Mouse (Mus musculus): Measurements from ENCODE around the gene Cracr2a. TPM values are rescaled to one million over a fixed set of nuclear protein-coding genes. Genes with fewer than 3 reads are reported as not detected.
"Not testable (repeated sequence)": the region's sequence is repeated elsewhere in the genome, so short reads cannot be mapped to it uniquely, and the experiment has no call there.

Cracr2a gene
- polyA plus RNA-seq (2016; fragmentation: Nextera tagmentation; extraction: Ambion mirVana), result 0.85 and 1.6 TPM in 2 replicates

GRCm38 (mm10) chr6:127561231-127562020 is at the start of gene Cracr2a:
Gene Cracr2a, plus strand, starts transcription at chr6:127561338.
- H3K9me3 ChIP-seq (replicated peaks), result no peaks in the 10 kb centered on the region
- peak within 1 kb of the TSS; percentile 59 for H3K9ac ChIP-seq
- WGBS, result under 1% methylated on average over 22 of the region's 22 CpGs
- peak within 1 kb of the TSS; percentile 39 for H3K4me3 ChIP-seq
- H3K4me2 ChIP-seq (replicated peaks), result peak within 1 kb of the TSS; percentile 84
- 0 out of 2 replicates have a peak, but pooled peaks cover 4% of the 10 kb centered on the region for H3K27me3 ChIP-seq
- peak; percentile 83 for ATAC-seq (ENCODE audit: low FRiP score)
- H3K4me1 ChIP-seq, result peaks cover 8% of the 10 kb centered on the region
- H3K27ac ChIP-seq, result no peak within 1 kb of the TSS; the same call in 1 of the 2 replicates
- no peaks in the 10 kb centered on the region for H3K36me3 ChIP-seq

DNA sequence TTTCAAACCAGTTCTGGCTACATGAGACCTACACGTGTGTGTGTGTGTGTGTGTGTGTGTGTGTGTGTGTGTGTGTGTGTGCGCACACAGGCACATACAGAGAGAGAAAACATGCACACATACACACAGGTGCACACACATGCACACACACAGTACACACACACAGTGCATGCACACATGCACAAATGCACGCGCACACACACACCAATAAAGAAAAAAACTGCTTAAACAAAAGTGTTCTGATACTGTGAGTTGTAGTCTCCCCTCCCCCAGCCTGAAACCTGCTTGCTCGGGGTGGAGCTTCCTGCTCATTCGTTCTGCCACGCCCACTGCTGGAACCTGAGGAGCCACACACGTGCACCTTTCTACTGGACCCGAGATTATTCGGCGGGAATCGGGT is 47.4 kb upstream of the Cracr2a start:
- not testable (repeated sequence) for H3K36me3 ChIP-seq
- WGBS, result 94% methylated on average over 6 of the region's 12 CpGs

DNA sequence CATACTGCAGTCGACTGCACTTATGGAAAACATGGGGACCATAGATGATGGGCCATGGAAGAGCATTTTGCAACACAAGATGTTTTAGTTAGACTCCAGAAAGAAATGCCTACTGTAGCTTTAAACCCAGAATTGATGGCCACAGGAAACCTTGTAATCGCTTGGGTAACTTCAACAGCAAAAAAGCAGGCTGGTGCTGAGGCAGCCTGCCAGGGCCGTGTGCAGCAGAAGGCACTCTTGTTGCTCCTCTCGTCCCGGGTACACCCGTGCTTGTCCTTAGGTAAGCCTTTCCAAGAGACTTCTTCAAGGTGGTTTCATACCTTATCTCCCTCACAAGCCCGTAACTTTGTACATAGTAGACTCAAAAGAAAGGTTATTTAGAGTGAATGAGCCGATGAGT is 40.0 kb upstream of the Cracr2a start:
- WGBS, result 75% methylated on average over 8 of the region's 8 CpGs
- no peak overlapping the region for H3K9ac ChIP-seq
- H3K4me3 ChIP-seq, result no peak overlapping the region
- no peaks in the 10 kb centered on the region for H3K4me1 ChIP-seq
- H3K36me3 ChIP-seq, result no peaks in the 10 kb centered on the region
- no peak overlapping the region for H3K4me2 ChIP-seq (replicated peaks)
- H3K9me3 ChIP-seq (replicated peaks), result no peaks in the 10 kb centered on the region
- ATAC-seq (ENCODE audit: low FRiP score), result no peak
- no peak overlapping the region for H3K27ac ChIP-seq
- no peaks in the 10 kb centered on the region for H3K27me3 ChIP-seq

More for the DNA sequence above, 47.4 kb upstream of the Cracr2a start:
- H3K27ac ChIP-seq; H3K27me3 ChIP-seq; H3K4me2 ChIP-seq (replicated peaks); ATAC-seq (ENCODE audit: low FRiP score); H3K4me1 ChIP-seq; H3K9ac ChIP-seq; H3K4me3 ChIP-seq; H3K9me3 ChIP-seq (replicated peaks): not testable (repeated sequence)

DNA sequence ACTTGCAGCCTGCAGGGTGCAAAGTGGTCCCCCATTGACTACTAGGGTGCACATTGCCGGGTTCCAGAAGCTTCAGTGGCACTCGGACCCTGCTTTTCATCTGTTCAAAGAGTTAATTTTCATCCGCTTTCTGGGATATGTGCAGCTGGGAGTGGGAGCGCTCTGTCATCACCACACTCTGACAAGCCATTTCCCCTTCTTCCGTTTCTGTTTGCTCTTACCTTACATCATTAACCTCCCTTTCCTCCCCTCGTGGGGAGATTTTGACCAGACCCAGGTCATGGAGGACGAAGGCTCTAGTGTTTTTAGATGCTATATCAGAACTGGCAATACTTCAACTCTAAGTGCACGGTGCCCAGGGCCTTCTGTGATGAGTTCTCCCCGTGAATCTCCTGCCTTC is 38.8 kb upstream of the Cracr2a start:
- Histone ChIP-seq H3K27me3 (no peaks in the 10 kb centered on the region), H3K27ac (no peak overlapping the region), H3K4me1 (no peaks in the 10 kb centered on the region), H3K4me2 (replicated peaks) (no peak overlapping the region), H3K9ac (no peak overlapping the region), H3K36me3 (no peaks in the 10 kb centered on the region), H3K9me3 (replicated peaks) (no peaks in the 10 kb centered on the region), H3K4me3 (no peak overlapping the region)
- ATAC-seq (ENCODE audit: low FRiP score), result no peak
- 76% methylated on average over 9 of the region's 9 CpGs for WGBS

- H3K4me3 ChIP-seq, result no peak overlapping the region
- no peak overlapping the region for H3K4me2 ChIP-seq (replicated peaks)
- H3K36me3 ChIP-seq, result no peaks in the 10 kb centered on the region
- H3K9ac ChIP-seq, result no peak overlapping the region
- no peak for ATAC-seq (ENCODE audit: low FRiP score)
- no peaks in the 10 kb centered on the region for H3K9me3 ChIP-seq (replicated peaks)
- H3K4me1 ChIP-seq, result no peaks in the 10 kb centered on the region
- 34% methylated on average over 8 of the region's 8 CpGs for WGBS
- H3K27me3 ChIP-seq, result peaks cover 3% of the 10 kb centered on the region; the same call in 1 of the 2 replicates
- no peak overlapping the region for H3K27ac ChIP-seq
Observed at GRCm38 (mm10) chr6:127524442-127524841, 36.7 kb upstream of the Cracr2a start.

GRCm38 (mm10) chr6:127528625-127529024 is 32.5 kb upstream of the Cracr2a start:
- no peak overlapping the region for H3K4me3 ChIP-seq
- H3K4me2 ChIP-seq (replicated peaks), result no peak overlapping the region
- H3K27me3 ChIP-seq, result peaks cover 3% of the 10 kb centered on the region; the same call in 1 of the 2 replicates
- no peak overlapping the region for H3K9ac ChIP-seq
- H3K4me1 ChIP-seq, result peaks cover 2% of the 10 kb centered on the region; the same call in 1 of the 2 replicates
- H3K27ac ChIP-seq, result no peak overlapping the region
- no peaks in the 10 kb centered on the region for H3K9me3 ChIP-seq (replicated peaks)
- H3K36me3 ChIP-seq, result no peaks in the 10 kb centered on the region
- WGBS, result 85% methylated on average over 7 of the region's 7 CpGs
- ATAC-seq (ENCODE audit: low FRiP score), result no peak

DNA sequence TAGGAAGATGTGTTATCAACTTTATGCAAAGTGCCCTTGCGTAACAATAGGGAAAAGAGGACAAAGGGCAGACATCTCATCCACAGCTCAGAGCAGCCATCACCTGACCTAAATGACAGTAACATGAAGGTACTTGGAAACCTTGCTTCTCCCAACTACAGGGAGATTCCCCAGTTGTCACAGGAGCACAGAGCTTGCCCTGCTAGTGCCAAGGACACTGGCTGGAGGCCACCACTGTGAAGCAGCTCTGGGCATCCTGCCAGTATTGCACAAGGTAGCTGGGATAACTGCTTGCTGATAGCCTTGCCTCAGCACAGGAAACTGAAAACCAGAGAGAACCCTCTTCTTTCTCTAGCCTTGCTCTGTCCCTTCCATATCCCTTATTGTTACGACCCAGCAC is 31.7 kb upstream of the Cracr2a start:
- H3K4me1 ChIP-seq, result peaks cover 2% of the 10 kb centered on the region; the same call in 1 of the 2 replicates
- no peak for ATAC-seq (ENCODE audit: low FRiP score)
- no peaks in the 10 kb centered on the region for H3K36me3 ChIP-seq
- peaks cover 3% of the 10 kb centered on the region; the same call in 1 of the 2 replicates for H3K27me3 ChIP-seq
- no peak overlapping the region for H3K27ac ChIP-seq
- H3K9me3 ChIP-seq (replicated peaks), result no peaks in the 10 kb centered on the region
- H3K4me3 ChIP-seq, result no peak overlapping the region
- H3K9ac ChIP-seq, result no peak overlapping the region; the same call in 1 of the 2 replicates
- WGBS, result 93% methylated on average over 2 of the region's 2 CpGs
- H3K4me2 ChIP-seq (replicated peaks), result no peak overlapping the region

- ATAC-seq (ENCODE audit: low FRiP score), result no peak
- Histone ChIP-seq H3K36me3 (no peaks in the 10 kb centered on the region), H3K9me3 (replicated peaks) (no peaks in the 10 kb centered on the region), H3K27me3 (peaks cover 3% of the 10 kb centered on the region; the same call in 1 of the 2 replicates), H3K4me3 (no peak overlapping the region), H3K4me1 (peaks cover 2% of the 10 kb centered on the region; the same call in 1 of the 2 replicates), H3K4me2 (replicated peaks) (no peak overlapping the region), H3K27ac (no peak overlapping the region), H3K9ac (no peak overlapping the region)
- 63% methylated on average over 3 of the region's 3 CpGs for WGBS
Observed at GRCm38 (mm10) chr6:127530206-127530605, 30.9 kb upstream of the Cracr2a start.

DNA sequence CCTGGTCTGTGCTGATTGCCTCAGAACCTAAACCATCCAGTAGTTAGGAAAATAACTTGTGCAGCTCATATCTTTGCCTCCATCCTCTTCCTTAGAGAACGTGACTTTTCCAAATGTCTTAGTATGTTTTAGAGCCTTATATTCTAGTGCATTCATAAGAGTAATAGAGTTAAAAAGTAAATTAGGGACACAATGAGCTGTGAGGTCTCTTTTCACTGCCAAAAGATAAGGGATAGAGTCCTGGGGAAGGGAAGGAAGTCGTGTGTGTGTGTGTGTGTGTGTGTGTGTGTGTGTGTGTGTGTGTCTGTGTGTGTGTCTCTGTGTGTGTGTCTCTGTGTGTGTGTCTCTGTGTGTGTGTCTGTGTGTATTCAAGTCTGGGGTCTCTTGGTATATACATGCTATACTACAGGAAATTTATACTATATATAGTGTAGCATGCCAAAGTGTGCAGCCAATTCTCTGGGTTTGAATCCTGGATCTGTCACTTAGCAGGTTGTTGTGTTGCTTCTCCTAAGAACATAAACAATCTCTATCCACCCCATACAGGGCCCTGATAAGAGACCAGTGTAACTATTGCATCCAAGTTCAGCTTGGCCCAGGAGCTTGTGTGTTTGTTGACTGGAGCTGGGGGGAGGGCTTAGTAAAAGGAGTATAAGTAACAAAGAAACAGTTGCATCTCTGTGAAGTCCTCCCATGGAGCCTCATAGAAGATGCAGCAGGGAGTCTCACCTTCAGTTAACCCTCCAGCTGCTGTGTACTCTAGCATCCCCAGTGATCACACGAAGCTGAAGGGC is 29.5 kb upstream of the Cracr2a start:
- no peak overlapping the region for H3K4me3 ChIP-seq
- no peak for ATAC-seq (ENCODE audit: low FRiP score)
- WGBS, result 44% methylated on average over 3 of the region's 3 CpGs
- peaks cover 3% of the 10 kb centered on the region; the same call in 1 of the 2 replicates for H3K27me3 ChIP-seq
- no peak overlapping the region for H3K9ac ChIP-seq
- no peaks in the 10 kb centered on the region for H3K9me3 ChIP-seq (replicated peaks)
- no peak overlapping the region for H3K4me2 ChIP-seq (replicated peaks)
- no peak overlapping the region for H3K27ac ChIP-seq
- peaks cover 2% of the 10 kb centered on the region; the same call in 1 of the 2 replicates for H3K4me1 ChIP-seq
- no peaks in the 10 kb centered on the region for H3K36me3 ChIP-seq

- Histone ChIP-seq H3K27me3 (peaks cover 3% of the 10 kb centered on the region; the same call in 1 of the 2 replicates), H3K27ac (no peak overlapping the region), H3K4me2 (replicated peaks) (no peak overlapping the region), H3K36me3 (no peaks in the 10 kb centered on the region), H3K9ac (no peak overlapping the region), H3K4me1 (peaks cover 2% of the 10 kb centered on the region; the same call in 1 of the 2 replicates), H3K9me3 (replicated peaks) (no peaks in the 10 kb centered on the region), H3K4me3 (no peak overlapping the region)
- 89% methylated on average over 5 of the region's 5 CpGs for WGBS
- ATAC-seq (ENCODE audit: low FRiP score), result no peak
Observed at GRCm38 (mm10) chr6:127532304-127532703, 28.8 kb upstream of the Cracr2a start.

DNA sequence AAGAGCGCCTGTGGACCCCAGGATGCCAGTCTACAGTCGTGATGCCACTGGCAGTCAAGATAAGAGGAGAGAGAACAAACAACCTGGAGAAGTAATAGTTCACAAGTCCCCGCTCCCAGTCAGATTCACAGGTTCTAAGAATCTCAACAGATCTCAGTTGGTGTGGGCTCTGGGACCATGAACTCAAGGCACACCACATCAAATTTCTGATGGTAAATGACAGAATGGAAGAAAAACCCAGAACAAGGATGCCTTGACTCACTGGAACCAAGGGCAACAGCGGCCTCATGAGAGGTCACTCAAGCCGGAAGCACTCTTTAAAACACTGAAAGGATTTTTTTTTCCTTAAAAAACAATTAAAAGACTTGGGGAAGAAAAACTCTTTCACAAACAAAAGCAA is 27.4 kb upstream of the Cracr2a start:
- Histone ChIP-seq H3K4me3 (no peak overlapping the region), H3K4me2 (replicated peaks) (no peak overlapping the region), H3K9ac (no peak overlapping the region), H3K27me3 (peaks cover 1% of the 10 kb centered on the region; the same call in 1 of the 2 replicates), H3K27ac (no peak overlapping the region), H3K4me1 (peaks cover 2% of the 10 kb centered on the region; the same call in 1 of the 2 replicates), H3K36me3 (no peaks in the 10 kb centered on the region), H3K9me3 (replicated peaks) (no peaks in the 10 kb centered on the region)
- 84% methylated on average over 5 of the region's 5 CpGs for WGBS
- no peak for ATAC-seq (ENCODE audit: low FRiP score)

DNA sequence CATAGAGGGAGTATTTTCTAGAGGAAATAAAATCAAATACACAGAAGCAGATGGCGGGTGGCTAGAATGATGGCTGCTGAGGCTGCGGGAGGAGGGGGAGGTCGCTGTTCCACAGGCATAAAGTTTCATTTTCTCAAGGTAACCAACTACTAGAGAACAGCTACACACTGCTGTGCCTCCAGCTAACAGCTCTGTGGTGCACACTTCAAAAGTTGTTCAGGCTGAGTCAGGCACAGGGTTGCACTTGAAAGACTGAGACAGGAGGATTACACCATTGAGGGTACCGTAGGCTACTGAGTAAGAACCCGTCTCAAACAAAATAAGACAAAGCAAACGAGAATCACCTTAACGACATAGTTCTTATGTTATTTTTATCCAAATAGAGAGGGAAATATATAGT is 24.1 kb upstream of the Cracr2a start:
- H3K9me3 ChIP-seq (replicated peaks), result no peaks in the 10 kb centered on the region
- no peak overlapping the region for H3K27ac ChIP-seq
- H3K4me1 ChIP-seq, result no peaks in the 10 kb centered on the region
- no peak for ATAC-seq (ENCODE audit: low FRiP score)
- H3K9ac ChIP-seq, result no peak overlapping the region
- no peaks in the 10 kb centered on the region for H3K27me3 ChIP-seq
- H3K36me3 ChIP-seq, result no peaks in the 10 kb centered on the region
- H3K4me2 ChIP-seq (replicated peaks), result no peak overlapping the region
- WGBS, result 78% methylated on average over 7 of the region's 7 CpGs
- H3K4me3 ChIP-seq, result no peak overlapping the region

Data from hindbrain, embryonic 12.5 days (tissue).